Mouse (Mus musculus) mature B cell (primary cell): Measurements from ENCODE around the gene Tmem102.

Source experiments
- in situ Hi-C: fragments of 300-500 bp; cut with MboI; formaldehyde crosslinking; loops from 2 replicates; pipeline ENCODE4 v1.14.3; 2019

The Tmem102 gene

DNA sequence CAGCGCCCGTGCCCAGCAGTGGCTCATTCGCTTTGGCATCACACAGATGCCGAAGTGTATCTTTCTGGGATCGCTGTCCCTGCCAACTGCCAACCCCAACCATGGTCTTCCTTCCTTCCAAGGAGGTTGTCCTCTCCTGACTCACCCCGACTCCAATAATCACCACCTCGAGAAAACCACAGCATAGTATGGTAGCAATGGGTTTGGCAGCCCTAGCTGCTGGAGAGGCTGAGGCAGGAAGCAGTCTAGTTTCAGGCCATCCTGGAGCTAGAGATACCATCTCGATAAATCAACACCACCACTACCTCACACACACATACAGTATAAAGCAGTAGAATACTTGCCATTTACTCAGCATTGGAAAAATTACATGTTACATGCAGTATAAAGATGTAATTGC is 13.4 kb upstream of the Tmem102 start:
- in situ Hi-C loops = no loop called here

DNA sequence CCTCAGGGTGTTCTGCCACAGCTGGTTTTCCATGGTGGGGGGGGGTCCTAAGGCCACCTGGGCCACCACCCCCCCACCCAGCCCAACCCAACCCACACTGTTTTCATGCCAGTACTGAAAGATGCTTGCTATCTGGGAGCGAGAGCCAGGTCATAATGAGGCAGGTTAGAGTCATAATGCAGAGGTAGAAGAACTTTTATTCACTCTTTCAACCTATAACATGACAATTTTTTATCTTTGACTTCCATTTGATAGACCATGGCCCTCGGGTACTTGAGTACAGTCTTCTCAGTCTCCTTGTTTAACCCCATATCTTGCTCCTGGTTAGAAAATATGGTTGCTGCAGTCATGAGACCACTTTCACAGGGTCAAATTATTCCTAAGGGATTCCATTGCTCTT is 12.9 kb upstream of the Tmem102 start, which contains the start of gene Spem2:
TSS of gene Spem2 (minus strand) at position 101 of the 400 bp plus-strand sequence.
- in situ Hi-C loops = no loop called here

DNA sequence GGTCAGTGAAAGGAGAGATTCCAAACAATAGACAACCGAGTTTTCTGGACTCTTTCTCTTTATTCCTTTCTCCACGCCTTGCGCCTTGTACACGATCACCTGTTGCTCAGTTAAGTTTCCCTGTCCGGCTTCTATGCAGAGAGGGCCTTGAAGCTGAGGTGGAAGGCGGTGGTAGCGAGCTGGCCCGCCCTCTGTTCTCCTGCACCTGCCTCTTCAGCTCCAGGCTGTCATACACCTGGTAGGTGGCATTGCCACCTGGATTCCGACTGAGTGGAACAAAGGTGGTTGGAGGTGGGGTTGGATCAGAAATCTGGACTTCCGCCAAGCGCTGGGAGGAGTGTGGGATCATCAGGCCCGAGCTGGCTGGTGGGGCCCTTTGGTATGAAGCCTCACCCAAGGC is 11.1 kb upstream of the Tmem102 start:
- in situ Hi-C loops = no loop called here

DNA sequence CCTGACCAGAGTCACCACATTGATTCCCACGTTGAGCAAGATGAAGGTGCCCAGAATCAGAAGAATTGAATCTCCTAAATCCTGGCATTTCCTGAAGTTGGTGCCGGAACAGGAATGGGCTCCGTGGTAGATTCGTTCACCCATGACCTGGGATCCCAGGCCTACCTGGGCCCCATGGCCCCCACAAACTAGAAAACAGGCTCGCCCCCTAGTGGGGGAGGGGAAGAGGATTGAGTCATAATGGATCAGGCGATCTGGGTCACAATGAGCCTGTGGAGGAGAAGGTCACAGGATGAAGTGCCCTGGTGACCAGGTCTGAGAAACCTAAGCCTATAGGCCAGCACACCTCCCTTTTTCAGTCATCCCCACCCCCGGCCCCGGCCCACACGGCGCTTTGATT is 9.7 kb upstream of the Tmem102 start, which contains the start of gene Gm39566:
TSS of gene Gm39566 (minus strand) at position 144 of the 400 bp plus-strand sequence.
- in situ Hi-C loops = no loop called here

DNA sequence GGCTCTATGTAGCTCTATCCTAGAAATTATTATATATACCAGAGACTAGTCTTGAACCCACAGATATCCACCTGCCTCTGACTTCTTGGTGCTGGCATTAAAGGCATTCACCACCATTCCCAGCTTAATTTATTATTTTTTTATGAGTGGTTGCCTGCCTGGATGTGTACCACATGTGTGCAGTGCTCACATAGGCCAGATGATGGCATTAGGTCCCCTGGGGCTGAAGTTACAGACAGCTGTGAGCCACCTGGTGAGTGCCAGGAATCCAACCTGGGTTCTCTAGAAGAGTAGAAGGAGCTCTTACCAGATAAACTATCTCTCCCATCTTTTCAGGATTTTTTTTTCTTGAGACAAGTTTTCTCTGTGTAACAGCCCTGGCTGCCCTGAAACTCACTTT is 4.9 kb upstream of the Tmem102 start:
- in situ Hi-C loops = no loop called here

DNA sequence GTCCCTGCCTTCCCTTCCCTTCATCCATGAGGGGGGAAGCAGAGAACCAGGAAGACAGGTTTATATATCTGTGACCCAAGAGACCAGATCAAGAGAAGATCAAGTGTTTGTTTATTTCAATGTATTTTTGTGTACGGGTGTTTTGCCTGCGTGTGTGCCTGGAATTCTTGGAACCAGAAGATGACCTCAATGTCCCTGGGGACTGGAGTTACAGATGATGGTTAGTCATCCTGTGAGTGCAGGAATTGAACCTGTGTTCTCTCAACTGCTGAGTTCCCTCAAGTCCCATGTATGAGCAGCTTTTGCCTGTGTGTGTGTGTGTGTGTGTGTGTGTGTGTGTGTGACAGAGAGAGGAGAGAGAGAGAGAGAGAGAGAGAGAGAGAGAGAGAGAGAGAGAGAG is 2.2 kb upstream of the Tmem102 start:
- in situ Hi-C loops = no loop called here

DNA sequence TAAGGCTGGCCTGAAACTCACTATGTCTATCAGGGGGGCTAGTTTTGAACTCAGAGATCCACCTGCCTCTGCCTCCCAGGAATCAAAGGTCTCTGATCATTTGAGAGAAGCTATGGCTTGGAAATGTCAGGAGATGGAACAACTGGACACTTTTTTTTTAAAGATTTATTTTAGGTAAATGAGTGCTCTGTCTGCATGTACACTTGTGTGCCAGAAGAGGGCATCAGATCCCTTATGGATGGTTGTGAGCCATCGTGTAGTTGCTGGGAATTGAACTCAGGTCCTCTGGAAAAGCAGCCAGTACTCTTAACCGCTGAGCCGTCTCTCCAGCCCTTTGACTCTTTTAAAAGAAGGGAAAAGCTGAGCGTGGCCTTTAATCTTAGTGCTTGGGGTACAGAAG is 954 bp upstream of the Tmem102 start:
- in situ Hi-C loops = no loop called here

DNA sequence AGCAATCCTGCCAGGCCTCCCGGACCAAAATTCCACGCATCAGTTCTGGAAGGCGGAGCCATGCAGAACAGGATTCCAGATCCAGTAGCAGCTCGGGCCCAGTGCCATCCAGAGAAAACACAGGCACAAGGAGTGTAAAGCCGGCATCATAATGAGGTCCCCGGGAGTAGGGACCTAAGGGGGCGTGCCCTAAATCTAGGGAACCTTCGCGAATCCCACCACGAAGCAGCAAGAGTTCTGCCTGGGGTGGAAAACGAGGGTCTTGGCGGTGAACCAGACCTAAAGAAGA is 828 bp downstream of the Tmem102 start:
- in situ Hi-C loops = no loop called here

DNA sequence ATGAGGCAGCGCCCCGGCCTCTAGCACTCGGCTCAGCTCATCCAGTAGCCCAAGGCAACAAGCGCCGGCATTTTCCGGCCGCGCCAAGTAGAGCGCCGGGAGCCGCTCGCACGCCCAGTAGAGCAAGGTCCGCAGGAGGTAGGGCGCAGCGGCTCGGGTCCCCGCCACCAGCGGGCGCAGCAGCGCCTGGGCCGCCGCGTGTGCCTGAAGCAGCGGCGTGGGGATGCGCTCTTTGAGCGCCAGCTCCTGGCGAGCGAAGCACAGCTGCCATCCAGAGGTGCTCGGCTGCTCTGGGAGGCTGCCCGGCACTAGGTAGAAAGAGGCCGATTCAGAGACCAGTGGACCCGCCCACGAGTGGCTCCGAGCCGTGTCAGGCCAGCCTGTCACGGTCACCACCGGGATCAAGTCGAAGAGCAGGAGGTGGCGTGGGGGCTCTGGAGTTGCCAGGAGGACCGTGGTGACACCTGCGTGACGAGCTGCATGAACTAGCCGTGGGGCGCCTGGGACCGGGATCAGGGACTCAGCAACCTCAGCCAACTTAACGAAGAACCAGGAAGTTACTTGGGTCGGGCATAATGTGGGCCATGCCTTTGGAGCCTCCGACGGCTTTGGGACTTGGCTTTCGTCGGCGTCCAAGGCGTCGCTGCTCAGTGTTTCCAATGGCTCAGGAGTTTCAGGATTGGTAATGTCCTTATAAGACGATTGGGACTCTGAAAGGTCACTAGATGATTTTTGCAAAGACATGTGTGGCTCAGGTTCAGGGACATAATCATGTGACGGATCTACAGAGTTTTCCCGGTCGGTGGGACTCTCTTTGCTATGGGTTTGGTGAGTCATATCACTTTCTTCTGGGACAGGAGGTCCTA is 1.4 kb downstream of the Tmem102 start:
- in situ Hi-C loops = no loop called here

DNA sequence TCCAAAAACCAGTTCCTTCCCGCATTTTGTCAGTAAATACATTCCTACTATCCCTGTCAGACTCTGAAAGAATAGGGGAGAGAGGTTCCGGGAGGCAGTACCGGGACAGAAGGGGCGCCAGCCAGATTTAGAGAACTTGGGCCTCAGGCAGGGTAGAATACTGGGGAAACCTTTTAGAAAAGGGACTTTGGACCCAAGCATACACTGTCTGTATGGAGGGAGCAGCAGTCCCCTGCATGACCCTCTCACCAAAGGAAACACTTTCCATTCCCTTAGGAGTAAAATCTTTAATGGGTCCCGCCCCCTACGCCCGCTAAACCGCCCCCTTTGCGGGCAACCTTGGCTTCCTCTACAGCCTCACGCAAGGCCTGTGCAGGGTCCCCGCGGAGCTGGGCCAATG is 2.1 kb downstream of the Tmem102 start:
- in situ Hi-C loops = no loop called here

DNA sequence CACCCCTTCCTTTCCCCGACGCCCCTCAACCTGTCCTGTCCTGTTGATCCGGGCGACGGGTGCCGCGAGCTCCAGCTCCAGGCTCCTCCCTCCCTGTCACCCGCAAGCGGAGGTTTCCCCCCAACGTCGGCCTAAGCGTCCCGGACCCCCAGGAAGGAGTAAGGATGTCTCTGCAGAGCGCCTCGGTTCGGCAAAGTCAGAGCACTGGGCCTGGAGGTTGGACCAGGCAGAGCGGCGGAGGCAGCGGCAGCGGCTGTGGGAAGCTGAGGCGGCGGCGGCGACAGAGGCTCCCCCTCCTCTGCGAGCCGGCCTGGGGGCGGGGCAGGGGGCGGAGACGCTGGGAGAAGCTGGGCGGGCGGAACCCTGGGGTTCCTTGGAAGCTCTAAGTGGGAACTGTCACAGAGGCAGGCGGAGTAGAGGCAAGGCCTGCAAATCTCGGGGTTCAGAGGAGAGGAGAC is 2.7 kb downstream of the Tmem102 start:
- in situ Hi-C loops = no loop called here

DNA sequence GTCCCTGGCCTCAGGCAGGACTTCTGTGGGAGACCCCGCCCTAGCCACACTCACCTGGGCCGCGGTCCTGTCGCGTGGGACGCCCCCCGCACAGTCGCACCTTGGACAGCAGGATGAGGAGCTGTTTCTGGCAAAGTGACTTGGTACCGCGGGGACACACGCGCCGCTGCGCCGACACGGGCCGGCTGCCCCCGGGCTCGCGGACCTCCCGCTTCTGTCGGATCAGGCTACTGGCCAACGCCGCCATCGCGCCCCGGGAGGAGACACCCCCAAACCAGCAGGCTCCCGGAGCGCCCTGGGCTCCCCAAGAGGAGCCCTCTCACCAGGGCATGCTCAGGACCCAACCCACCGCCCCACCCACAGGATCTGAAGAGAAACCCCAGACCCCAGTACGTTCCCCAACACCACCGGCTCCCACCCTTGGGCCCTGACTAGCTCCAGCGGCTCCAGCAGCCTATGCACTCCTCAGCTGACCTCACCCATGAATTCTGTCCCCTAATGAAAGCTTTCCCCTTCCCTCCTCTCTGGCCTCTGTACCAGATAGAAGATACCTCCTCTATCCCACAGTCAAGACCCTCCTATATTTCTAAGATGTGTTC is 3.9 kb downstream of the Tmem102 start, which contains the start of gene Fgf11:
TSS of gene Fgf11 (minus strand) at position 479 of the 599 bp plus-strand sequence.
- in situ Hi-C loops = no loop called here

DNA sequence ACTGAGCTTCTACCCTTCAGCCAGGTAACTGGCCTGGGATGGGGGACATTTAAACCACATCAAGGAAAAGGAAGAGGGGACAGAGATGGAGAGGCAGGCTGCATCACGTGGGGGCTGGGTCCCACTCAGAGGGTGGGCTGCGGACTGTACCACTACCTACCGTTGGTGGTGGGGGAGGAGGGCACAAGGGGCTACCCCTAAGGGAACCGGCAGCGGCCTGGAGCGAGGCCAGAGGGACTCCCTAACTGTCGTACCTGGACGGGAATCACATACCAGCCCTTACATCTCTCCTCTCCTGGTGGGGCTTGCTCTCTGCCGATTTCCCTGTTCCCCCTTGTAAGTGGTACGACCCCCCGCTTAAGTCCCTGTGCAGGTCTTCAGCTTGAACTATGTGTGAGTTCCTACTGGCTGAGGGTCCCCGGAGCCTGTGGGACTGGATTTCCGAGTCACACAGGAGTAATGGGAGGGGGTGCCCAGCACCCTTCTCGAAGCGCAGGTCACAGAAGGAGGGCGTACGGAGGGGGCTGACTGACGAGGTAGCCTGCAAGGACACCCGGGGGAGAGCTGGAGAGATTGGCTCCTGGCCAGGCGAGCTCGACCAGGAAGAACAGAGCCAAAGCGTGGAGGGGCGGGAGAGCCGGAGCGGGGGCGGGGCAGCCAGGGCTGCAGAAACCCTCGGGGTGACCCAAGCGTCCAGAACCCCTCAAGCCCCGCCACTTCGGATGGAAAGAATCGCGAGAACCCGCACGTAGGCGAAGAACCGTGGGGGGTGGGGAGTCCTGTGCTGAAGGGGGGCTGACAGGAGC is 4.8 kb downstream of the Tmem102 start:
- in situ Hi-C loops = no loop called here

DNA sequence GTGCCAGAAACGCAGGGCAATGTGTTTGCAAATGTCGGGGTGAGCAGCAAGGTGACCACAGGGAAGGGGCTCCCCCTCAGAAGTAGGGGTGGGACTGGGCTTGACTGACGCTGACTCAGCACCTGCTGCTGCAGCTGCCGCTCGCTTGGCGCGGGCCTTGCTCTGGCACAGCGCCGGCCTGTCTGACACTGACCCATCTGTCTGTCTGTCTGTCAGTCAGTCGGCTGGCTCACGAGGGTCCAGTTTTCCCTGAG is 5.4 kb downstream of the Tmem102 start:
- in situ Hi-C loops = no loop called here

DNA sequence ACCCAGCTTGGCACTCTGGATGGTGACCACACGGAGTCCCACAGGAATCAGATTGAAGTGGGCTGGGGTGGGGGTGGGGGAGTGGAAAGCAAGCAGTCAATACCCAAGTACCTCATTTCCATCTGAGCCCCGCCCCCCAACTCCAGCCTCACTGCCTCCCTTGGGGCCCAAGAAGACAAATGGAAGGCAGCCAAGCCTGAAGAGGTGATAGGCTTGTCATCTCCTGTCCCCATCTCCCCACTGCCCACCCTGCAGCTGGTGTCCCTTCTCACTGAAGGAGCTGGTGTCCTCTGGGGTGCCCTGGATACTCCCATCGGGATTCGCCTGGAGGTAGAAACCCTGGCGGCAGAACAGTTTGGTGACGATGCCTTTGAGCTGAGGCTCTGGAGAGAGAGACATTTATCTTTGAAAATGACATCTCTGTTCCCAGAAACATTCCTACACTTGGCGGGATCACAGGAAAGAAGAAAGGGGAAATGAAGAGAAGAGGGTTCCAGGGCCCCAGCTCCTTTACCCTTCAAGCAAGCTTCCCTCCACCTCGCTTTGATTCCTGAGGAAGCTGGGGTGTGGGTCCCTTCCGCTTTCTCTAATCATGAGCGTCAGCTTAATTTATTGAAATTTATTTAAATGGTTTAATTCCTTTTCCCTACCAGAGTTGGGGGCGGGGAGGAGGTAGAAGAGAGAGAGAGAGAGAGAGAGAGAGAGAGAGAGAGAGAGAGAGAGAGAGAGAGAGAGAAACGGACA is 5.9 kb downstream of the Tmem102 start:
- in situ Hi-C loops = loop anchor here (5.0 kb wide), 1 partner anchor 42 kb away; the partner anchor contains the start of gene Polr2a

DNA sequence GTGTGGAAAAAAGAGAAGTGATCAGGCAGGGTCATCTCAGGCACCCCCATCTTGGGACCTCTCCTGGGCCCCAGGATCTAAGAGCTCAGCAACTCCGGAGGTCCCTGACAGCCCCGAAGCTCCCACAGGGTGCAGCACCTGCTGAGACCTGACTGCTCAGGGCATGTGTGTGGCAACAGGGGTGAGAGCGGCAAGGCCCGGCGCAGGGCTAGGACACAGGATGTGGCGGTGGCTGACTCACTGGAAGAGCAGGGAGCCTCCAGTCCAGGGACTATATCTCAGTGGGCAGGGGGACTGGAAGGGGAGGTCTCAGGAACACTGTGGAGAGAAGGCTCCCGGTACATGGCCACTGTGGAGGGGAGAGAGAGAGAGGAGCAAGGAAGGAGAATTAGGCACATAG is 7.5 kb downstream of the Tmem102 start:
- in situ Hi-C loops = loop anchor here (5.0 kb wide), 1 partner anchor 41 kb away; the partner anchor contains the start of gene Polr2a

DNA sequence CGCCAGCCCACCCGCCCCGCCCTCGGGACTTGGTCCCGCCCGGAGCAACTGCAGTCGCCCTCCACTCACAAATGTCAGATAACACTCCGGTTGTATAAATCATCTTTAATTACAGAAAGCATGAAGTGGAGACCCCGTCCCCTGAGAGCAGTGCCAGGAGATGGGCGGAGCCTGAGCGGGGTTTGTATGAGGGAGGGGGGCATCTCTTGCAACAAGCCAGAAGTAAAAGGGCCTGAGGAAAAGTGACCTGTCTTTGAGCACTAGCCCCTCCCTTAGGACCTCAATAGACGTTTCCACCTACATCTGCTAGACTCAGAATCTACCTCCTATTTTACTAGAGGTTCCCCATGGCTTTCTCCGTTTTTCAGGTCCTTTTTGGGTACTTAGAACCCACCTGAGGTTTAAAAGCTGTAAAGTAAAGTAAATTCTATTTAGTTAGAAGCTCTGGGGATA is 9.4 kb downstream of the Tmem102 start:
- in situ Hi-C loops = loop anchor here (5.0 kb wide), 1 partner anchor 39 kb away; the partner anchor contains the start of gene Polr2a

DNA sequence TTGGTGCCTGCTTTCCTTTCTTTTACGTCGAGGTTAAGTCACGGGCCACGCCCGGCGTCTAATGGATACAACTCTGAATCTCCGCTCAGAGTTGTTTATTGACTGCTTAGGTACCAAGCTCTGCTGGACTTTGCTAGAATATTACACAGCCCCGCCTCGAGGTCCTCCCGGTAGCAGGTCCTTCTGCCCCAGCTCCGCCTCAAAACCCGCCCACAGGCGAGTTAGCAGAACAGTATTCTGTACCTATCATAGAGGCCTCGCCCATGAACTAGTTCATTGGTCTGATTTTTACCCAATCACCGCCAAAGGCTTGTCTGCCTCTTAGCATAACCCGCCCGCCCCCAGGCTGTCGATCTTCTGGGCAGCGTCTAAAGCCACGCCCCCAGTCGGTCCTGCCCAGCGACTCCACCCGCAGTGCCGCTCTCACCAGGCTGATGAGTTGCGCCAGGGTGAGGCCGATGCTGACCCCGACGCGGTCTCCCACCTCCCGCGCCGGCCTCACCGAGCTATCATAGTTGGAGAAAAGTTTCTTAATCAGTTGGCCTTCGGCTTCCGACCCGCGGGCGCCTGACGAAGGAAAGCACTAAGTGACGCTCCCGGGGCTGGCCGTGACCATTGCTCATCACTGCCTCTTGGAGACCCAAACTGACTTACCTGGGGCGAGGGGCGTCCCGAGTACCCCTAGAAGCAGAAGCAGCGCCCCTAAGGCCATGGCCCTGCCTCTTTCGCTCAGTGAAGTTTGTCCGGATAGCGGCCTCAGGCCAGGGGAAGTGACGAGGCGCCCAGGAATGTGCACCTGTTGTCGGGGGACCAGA is 10.0 kb downstream of the Tmem102 start, which contains the start of gene Chrnb1:
TSS of gene Chrnb1 (minus strand) at position 776 of the 815 bp plus-strand sequence.
- in situ Hi-C loops = loop anchor here (5.0 kb wide), 1 partner anchor 38 kb away; the partner anchor contains the start of gene Polr2a

DNA sequence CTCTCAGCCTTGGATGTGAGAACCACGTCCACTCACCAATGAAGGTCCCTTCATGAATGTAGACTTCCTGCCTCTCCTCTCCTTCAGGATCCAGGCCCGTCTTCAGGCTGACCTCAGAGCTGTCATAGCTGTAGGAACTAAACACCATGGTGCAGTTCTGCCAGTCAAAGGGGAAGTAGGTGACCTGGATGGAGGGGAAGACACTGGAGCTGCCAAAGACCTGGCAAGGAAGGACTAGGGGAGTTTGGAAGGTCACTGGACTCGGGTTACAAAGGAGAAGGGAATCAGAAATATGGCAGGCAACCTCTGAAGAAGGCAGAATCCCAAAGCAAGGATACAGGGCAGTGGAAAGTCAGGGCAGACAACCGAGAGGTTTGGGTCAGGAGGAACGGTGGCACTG is 12.0 kb downstream of the Tmem102 start:
- in situ Hi-C loops = no loop called here

DNA sequence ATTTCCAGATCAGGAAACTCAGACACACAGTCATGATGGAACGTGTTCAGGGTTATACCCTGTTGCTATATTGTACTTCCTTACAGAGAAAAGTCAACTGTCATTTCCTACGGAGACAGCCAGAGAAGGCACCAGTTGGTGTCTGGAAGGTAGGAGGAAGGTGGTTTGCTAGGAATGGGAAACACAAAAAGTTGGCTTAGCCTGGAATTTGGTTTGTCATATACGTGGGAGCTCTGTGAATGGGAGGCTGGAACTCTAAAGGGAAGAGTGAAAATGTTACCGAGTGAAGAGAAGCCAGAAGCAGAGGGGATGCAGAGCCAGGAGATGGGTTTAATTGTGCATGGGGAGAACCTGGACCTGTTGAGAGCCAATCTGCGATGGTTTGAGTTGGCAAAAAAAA is 14.0 kb downstream of the Tmem102 start:
- in situ Hi-C loops = no loop called here

DNA sequence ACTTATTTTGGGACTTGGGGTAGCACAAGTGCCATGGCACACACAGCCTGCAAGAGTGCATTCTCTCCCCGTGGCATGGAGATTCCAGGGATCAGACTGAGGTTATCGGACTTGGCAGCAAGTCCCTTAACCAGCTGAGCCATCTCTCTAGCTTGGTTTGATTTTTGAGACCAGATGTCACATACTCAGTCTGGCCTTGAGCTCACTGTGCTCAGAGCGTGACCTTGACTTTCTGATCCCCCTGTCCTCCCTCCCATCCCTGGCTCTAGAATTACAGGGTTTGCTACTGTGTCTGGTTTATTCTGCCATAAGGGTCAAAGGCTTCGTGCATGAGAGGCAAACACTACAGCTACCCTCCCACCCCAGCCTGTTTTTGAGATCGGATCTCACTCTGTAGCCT is 16.0 kb downstream of the Tmem102 start:
- in situ Hi-C loops = no loop called here
